Comparison of ENCODE assay signal across 12 mouse cellular contexts in genomic region chr16:73108021-73108452, GRCm38 (mm10).
DNase-seq lines count a peak whose midpoint lies in the region; ATAC-seq lines count a peak whose summit lies in the region.
"Had no signal": no experiment of that assay in that cellular context is flagged by ENCODE, and none has a peak within 500 bp of the region (broad histone marks: within the 10 kb centered on the region; RNA-seq: fewer than 3 reads in every experiment).

No protein-coding gene starts in this region.

- H3K4me2 ChIP-seq in forebrain, embryonic 14.5 days (ENCODE audit: low read length): peak overlapping the region; percentile 28
- H3K4me2 ChIP-seq in midbrain, embryonic 12.5 days (replicated peaks): no peak overlapping the region
- H3K4me2 ChIP-seq: heart, embryonic 13.5 days had no signal

- no peak overlapping the region for H3K9ac ChIP-seq in forebrain, embryonic 14.5 days (ENCODE audit: low read length)
- no peak overlapping the region for H3K9ac ChIP-seq in midbrain, embryonic 12.5 days (replicated peaks)
- H3K9ac ChIP-seq: heart, embryonic 13.5 days; liver, postnatal 0 days had no signal

- H3K4me3 ChIP-seq in forebrain, embryonic 14.5 days (ENCODE audit: low read depth, low read length): no peak overlapping the region
- no peak overlapping the region for H3K4me3 ChIP-seq in midbrain, embryonic 12.5 days
- H3K4me3 ChIP-seq: heart, embryonic 13.5 days; megakaryocyte, embryonic 14.5 days had no signal

- intact Hi-C loops in heart, postnatal 25 days (cut with DNase I): no loop called here

- 14% methylated on average over 7 of the region's 7 CpGs for WGBS in forebrain, embryonic 14.5 days
- WGBS in midbrain, embryonic 12.5 days: 68% methylated on average over 7 of the region's 7 CpGs

- H3K36me3 ChIP-seq in forebrain, embryonic 14.5 days (ENCODE audit: control insufficient read depth, insufficient read depth, low read length): no peaks in the 10 kb centered on the region
- no peaks in the 10 kb centered on the region for H3K36me3 ChIP-seq in midbrain, embryonic 12.5 days
- H3K36me3 ChIP-seq: heart, embryonic 13.5 days had no signal

- peaks cover 16% of the 10 kb centered on the region; the same call in 1 of the 2 replicates for H3K4me1 ChIP-seq in forebrain, embryonic 14.5 days (ENCODE audit: control insufficient read depth, insufficient read depth, low read length)
- H3K4me1 ChIP-seq in midbrain, embryonic 12.5 days: peaks cover 3% of the 10 kb centered on the region; the same call in 1 of the 2 replicates
- H3K4me1 ChIP-seq: megakaryocyte, embryonic 14.5 days had no signal

- no peaks in the 10 kb centered on the region for H3K27me3 ChIP-seq in forebrain, embryonic 14.5 days (replicated peaks; ENCODE audit: control insufficient read depth, insufficient read depth, low read length)
- H3K27me3 ChIP-seq in midbrain, embryonic 12.5 days: no peaks in the 10 kb centered on the region
- H3K27me3 ChIP-seq: heart, embryonic 13.5 days; megakaryocyte, embryonic 14.5 days had no signal

- peak; percentile 94 for ATAC-seq in forebrain, embryonic 14.5 days
- peak; percentile 86 for ATAC-seq in midbrain, embryonic 12.5 days (ENCODE audit: low FRiP score, low read depth)
- ATAC-seq: liver, postnatal 0 days had no signal

- H3K27ac ChIP-seq in forebrain, embryonic 14.5 days (ENCODE audit: low read depth, low read length): 0 out of 2 replicates have a peak overlapping the region, but pooled peaks have one; percentile 3
- no peak overlapping the region for H3K27ac ChIP-seq in midbrain, embryonic 12.5 days (replicated peaks)
- H3K27ac ChIP-seq: heart, embryonic 13.5 days had no signal

- H3K9me3 ChIP-seq in forebrain, embryonic 14.5 days (replicated peaks; ENCODE audit: control insufficient read depth, low read length): no peaks in the 10 kb centered on the region
- no peaks in the 10 kb centered on the region for H3K9me3 ChIP-seq in midbrain, embryonic 12.5 days
- H3K9me3 ChIP-seq: heart, embryonic 13.5 days; megakaryocyte, embryonic 14.5 days had no signal

- peak; percentile 70 for DNase-seq in brain, adult 2 months (ENCODE audit: low read depth, low spot score)
- peak; percentile 15 for DNase-seq in cerebellum, adult 11 months
- DNase-seq in forebrain, embryonic 14.5 days (ENCODE audit: low spot score): peak; percentile 90
- DNase-seq in T-cell, adult 2 months (ENCODE audit: low spot score): no peak
- no peak for DNase-seq in spleen, postnatal 10 days (ENCODE audit: low spot score in 2 of 2)
- DNase-seq in heart, postnatal 25 days (ENCODE audit: low spot score): no peak
- DNase-seq in liver: no peak
- DNase-seq: kidney, postnatal 4 days; liver, postnatal 0 days had no signal

Comparison
In these comparisons a context has a peak if more than half of its experiments do, and no peak if none do; other contexts are left out.
1. DNase-seq: peak in brain, adult 2 months (single experiment), cerebellum, adult 11 months (single experiment) and forebrain, embryonic 14.5 days (single experiment); none in T-cell, adult 2 months (single experiment), spleen, postnatal 10 days (0 of 2), heart, postnatal 25 days (single experiment) and liver (single experiment).